Mouse (Mus musculus) right cerebral cortex, postnatal 25 days (tissue): ENCODE data around the gene Fam205a2.
"Not testable (repeated sequence)": the region's sequence is repeated elsewhere in the genome, so short reads cannot be mapped to it uniquely, and the experiment has no call there.

ENCODE experiments used
- DNase-seq: peaks from one replicate; pipeline ENCODE4 v3.0.0; 2022

Fam205a2 gene

GRCm38 (mm10) chr4:42528075-42528474 is at the start of gene Fam205a2:
Gene Fam205a2, minus strand, starts transcription at chr4:42528175.
- not testable (repeated sequence) for DNase-seq
